Mouse (Mus musculus) heart, postnatal 4 days (tissue): ENCODE results near the gene Brca2. TPM values are rescaled to one million over a fixed set of nuclear protein-coding genes. Genes with fewer than 3 reads are reported as not detected.
"Not testable (repeated sequence)": the region's sequence is repeated elsewhere in the genome, so short reads cannot be mapped to it uniquely, and the experiment has no call there.

ENCODE experiments used
- DNase-seq: peaks from one replicate; pipeline ENCODE4 v3.0.0; 2021
- total RNA-seq, 2 experiments: library from RNA; stranded (reverse); gene quantifications; 2 replicates each; pipeline ENCODE4 v1.2.3; 2021

Gene Brca2
- 10 to 100 TPM; 19.6 to 22.8 TPM for total RNA-seq

DNA sequence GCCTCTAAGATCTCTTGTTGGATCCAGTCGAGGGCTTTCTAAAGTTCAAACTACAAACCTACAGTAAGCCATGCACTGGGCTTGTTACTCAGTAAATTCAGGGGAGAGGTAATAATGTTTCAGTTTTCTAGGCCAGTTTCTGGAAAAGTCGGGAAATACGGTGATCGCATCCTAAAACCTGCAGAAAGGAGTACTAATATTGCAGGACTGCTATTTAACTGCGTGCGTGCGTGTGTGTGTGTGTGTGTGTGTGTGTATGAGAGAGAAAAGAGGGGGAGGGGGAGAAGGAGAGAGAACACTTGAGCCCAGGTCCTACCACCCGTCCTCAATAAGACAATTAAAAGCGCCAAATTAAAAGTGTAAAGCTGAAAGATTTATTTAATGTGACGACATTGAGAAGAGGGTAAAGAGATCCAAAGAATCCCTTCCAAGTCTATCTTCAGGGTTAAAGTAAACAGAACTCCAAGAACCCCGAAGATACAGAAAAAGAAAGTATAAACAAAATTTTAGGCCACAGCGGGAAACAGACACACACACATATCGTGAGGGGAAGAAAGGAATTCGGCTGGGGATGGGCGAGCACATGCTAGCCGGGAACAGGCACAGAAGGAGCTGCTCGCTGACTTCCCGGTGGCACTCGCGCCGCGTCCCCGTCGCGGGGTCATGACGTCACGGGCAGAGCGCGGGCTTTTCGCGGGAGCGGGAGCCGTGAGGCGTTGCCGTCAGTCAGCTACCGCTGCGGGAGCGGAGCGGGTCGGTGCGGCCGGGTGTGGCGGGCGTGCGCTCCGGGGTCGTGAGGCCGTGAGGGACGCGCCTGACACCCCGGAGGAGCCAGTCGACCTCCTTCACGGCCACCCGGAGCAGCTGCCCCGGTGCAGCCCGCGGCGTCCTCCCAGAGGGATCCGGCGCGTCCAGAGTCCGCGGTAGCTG is at the start of gene Brca2:
Gene Brca2 (plus strand): TSS at position 694 of the 930 bp plus-strand sequence.
- peak; percentile 94 for DNase-seq

DNA sequence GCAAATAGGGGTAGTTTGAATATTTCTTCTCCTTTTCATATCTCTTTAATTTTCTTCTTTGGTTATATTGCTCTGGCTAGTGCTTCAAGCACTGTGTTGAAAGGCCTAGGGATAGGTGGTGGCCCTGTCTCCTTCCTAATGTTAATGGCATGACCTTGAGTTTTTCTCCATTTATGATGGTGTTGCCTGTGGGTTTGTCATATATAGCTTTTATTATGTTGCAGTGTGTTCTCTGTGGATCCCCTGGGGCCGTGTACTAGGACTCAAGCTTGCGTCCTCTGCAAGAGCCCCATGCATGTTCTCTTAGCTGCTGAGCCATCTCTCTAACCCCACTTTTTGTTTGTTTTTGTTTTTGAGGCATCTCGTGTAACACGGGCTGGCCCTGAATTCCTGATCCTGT is 45.1 kb upstream of the Brca2 start:
- DNase-seq = no peak

DNA sequence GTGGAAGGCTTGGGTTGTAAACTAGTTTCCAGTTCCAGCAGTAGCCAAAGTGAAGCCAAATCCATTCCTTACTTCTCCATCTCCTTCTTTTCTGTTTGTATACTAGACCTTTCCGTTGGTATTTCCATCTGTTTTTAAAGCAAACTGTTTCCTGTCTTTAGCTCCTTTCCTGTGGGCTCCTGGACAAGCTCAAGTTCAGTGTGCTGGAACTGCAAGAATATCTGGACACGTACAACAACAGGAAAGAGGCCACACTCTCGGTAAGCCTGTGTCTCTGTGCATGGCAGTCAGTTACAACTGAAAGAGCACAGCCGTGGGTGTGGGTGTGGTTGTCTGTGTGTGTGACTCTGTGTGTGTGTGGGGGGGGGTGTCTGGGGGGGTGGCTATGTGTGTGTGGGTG is 43.8 kb upstream of the Brca2 start:
- DNase-seq = no peak

DNA sequence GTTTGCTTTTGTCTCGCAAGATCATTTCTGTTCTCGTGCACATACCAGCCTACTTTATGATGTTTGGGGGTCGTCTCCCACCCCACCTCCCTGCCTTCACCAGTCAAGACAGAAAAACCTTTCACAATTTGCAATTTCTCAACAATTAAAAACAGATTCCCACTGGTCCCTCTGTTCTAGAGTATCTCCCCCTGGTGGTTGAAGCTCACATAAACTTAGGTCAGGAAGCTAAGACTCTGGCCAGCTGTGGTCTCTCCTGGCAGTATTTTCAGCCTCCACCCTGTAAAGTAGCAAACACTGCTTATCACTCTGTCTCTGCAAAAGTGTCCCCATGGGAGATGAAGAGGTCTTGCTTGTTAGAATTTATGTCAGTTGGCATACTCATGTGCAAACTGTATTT is 37.2 kb upstream of the Brca2 start:
- peak; percentile 56 for DNase-seq

DNA sequence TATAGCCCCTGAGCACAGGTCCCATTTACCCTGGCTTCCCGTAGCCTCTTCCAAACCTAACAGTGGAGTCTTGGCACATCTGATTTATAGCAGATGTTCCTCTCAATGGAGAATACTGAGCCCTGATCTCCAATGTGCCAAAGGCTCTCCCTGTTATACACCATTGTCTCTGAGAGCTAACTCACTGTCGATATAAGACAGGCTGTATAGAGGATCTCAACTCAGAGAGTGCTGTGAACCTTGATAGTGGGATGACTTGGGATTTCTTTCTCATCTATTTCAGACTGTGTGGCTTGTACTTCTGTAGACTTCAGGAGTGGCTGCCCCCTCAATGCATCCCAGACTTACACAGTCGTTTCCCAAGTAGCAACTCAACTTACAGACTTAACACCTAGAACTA is 32.1 kb upstream of the Brca2 start:
- no peak for DNase-seq

DNA sequence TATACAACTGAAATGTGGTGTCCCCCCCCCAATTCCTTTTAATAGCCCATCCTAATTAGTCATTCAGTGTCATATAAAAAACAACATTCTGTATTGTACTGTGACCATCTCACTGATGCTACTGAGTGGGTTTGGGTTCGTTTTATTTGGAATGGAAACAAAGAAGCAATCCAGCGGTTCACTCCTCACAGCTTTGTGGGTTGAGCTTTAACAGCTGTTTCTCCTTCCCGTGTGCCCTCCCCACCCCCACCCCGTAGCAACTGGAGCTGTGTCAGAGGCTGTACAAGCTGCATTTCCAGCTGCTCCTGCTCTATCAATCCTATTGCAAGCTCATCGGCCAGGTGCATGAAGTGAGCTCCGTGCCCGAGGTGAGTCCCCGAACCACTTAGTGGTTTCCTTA is 31.6 kb upstream of the Brca2 start:
- DNase-seq = no peak

DNA sequence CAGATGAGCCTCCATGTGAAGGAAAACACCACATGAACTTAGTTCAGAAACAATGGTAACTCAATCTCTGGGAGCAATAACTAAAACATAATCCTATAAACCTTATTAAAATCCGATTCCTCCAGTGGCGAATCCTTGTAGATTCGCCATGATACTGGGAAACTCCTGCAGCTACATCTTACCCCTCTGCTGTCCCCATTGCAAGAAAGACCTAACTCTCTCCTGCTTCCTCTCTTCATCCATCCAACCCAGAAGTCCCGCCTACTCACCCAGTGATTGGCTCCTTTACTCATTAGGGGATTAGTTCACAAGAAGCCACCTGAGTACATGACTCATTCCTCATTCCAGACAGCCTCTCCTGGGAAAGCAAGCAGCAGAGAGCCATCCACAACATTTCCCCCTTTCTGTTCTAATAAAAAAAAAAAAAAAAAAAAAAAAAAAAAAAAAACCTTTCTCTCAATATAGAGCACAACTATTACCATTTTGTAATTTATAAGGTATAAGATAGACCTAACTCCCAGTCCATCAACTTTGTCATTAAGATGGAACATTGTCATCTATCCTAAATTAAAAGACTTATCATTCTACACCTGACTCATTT is 30.8 kb upstream of the Brca2 start:
- not testable (repeated sequence) for DNase-seq

DNA sequence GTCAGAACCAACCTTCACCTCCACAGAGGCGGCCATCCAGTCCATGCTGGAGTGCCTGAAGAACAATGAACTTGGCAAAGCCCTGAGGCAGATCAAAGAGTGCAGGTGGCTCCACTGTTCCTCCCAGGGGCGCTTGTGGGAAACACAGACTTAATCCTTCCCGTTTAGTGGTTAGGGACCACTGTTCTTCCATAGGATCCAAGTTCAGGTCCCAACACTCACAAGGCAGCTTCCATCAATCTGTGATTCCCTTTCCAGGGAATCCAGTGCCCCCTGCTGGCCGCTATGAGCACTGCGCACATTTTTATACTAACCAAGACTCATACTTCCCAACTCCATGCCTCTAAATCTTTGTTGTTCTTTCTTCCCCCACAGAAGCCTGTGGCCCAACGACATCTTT is 26.6 kb upstream of the Brca2 start:
- DNase-seq = peak; percentile 57

DNA sequence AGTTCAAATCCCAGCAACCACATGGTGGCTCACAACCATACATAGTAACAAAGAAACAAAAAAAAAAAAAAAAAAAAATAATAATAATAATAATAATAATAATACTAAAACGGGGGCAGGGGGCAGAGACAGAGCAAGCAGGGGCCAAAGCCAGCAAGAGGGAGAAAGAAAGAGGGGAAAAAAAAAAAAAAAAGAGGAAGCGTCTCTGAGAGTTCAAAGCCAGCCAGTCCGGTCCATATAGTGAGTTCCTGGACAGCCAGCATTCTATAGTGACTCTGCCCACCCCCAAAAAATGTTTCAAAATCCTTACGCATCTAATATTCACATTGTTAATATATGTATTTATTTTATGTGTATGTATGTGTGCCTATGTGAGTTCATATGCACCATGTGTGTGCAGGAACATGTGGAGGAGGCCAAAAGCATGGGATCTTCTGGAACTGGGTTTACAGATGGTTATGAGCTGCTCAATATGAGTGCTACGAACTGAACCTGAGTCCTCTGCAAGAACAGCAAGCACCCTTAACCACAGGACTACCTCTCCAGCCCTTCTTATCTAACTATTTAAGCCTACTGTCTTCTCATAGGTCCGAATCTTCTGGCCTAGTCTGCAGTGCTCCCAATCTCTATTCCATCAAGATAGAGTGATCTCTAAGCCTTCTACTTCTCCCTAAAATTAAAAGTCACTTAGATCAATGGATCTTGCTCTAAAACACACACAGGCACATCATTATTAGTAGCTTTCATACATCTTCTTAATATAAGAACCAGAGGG is 11.8 kb upstream of the Brca2 start:
- DNase-seq = no peak

DNA sequence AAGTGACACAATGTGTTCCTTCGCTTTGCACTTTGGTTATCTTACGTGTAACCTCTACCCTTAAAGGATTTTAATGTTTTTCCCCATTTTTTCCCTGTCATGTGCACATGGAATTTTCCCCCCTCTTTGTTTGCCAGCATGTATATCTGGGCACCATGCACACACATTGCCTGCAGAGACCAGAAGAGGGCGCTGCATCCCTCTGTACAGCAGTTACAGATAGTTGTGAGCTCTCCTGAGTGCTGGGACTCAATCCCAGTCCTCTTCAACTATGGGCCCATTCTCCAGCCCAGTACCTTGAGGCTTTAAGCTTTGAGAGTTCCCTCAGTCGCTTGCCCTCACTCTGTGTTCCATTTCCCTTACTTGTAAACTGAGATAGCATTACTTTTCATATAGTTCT is 9.2 kb upstream of the Brca2 start:
- DNase-seq = no peak

DNA sequence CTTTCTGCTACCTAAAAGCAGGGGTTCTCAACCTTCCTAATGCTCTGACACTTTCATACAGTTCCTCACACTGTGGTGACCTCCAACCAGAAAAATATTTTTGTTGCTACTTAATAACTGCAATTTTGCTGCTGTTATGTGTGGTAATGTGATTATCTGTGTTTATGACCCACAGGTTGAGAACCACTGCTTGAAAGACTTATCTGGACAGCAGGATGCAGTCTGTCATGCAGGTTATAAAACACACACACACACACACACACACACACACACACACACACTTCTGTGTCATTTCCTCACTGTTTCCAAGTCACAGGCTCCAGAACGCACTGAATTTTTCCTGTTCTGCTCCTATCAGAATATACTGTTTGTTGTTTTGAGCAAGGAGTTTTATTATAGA is 8.4 kb upstream of the Brca2 start:
- DNase-seq = no peak

DNA sequence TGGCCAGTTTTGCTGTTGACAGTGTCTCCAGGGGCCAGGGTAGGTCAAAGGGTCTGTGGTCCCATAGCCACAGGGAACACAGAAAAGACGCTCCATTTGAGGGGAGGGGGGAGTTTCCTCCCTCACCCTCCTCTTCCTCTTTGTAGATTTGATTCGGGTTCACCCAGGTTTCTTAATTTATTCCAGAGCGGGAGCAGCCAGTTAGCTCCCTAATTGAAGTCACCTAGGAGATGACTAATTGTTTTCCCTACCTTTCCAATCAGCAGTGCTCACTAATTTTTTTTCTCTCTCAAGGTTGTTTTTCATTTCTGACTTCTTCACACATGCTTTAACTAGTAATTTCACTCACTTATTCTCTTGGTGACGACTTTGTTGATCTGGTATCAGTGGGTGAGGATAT is 4.4 kb upstream of the Brca2 start, which contains the start of gene Zar1l:
Gene Zar1l (minus strand): TSS at position 101 of the 400 bp plus-strand sequence.
- no peak for DNase-seq

DNA sequence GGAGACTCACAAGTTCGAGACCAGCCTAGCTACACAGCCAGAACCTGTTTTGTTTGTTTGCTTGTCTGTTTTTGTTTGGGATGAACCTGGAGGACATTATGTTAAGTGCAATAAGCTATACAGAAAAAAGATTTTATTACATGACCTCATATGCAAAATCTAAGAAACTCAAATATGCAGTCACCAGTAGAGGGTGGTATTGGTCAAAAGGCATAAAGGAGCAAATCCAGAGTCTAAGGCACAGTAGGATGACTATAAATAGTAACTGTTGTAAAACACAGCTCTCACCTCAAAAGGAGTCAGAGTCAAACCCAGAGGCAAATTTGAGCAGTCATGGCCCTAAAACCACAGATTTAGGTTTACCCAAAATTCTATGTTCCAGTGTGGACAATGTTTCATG is 2.9 kb upstream of the Brca2 start:
- no peak for DNase-seq

DNA sequence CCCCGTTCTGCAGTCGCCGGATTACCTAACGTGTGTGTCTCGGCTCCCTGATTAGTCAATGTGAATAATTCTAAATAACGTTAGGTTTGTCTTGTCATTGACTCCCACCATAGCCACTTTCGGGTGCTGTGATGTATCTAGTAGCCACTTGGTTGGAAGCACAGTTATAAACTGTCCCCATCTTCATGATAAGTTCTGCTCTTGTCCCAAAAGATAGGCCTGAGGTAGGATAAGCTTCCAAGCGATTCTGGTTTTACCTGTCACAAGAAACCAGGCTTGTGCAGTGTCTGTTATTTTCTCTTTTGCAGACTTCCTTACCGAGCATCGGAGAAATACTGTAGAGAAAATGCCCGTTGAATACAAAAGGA is 421 bp downstream of the Brca2 start:
- DNase-seq = no peak

DNA sequence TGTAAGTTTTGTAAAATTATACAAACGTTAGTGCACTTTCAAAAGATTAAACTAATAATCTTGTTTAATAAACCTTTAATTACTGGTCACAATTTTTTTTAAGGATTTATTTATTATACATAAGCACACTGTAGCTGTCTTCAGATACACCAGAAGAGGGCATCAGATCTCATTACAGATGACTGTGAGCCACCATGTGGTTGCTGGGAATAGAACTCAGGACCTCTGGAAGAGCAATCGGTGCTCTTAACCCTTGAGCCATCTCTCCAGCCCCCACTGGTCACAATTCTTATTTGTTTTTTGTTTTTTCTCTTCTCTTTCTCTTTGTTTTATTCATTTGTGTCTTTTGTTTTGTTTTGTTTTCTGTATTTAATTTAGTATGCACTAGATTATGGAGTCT is 2.8 kb downstream of the Brca2 start:
- DNase-seq = no peak

DNA sequence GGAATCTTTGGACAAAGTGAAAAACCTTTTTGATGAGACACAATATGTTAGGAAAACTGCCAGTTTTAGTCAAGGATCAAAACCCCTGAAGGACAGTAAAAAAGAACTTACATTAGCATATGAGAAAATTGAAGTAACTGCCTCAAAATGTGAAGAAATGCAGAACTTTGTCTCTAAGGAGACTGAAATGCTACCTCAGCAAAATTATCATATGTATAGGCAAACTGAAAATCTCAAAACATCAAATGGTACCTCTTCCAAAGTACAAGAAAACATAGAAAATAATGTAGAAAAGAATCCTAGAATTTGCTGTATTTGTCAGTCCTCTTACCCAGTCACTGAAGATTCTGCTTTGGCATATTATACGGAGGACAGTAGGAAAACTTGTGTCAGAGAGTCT is 18.9 kb downstream of the Brca2 start:
- no peak for DNase-seq

DNA sequence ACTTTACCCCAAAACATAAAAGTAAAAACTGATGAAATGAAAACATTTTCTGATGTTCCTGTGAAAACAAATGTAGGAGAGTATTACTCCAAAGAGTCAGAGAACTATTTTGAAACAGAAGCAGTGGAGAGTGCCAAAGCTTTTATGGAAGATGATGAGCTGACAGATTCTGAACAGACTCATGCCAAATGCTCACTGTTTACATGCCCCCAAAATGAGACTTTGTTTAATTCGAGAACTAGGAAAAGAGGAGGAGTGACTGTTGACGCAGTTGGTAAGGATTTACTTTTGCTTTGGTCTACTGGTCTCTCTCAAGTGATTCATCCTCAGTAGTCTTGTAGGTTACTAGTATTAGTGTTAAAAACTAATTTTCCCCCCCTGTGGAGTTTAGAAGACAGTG is 20.8 kb downstream of the Brca2 start:
- DNase-seq = no peak

DNA sequence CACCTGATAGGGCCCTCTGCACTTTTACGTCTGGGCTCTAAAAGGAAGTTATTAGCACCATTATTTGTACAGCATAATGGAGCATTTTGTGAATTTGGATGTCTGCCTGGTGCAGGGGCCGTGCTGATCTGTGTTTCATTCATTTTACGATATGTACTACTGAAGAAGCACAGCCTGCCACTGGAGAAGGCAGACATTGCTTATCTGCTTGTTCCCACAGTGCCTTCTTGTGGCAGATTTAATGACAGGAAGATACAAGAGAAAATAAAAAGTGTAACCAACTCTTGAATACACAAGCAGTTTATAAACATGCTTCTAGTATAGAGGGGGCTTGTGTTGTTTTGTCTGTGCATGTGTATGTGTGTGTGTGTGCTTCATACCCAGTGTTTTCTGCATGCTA is 29.2 kb downstream of the Brca2 start:
- DNase-seq = no peak

DNA sequence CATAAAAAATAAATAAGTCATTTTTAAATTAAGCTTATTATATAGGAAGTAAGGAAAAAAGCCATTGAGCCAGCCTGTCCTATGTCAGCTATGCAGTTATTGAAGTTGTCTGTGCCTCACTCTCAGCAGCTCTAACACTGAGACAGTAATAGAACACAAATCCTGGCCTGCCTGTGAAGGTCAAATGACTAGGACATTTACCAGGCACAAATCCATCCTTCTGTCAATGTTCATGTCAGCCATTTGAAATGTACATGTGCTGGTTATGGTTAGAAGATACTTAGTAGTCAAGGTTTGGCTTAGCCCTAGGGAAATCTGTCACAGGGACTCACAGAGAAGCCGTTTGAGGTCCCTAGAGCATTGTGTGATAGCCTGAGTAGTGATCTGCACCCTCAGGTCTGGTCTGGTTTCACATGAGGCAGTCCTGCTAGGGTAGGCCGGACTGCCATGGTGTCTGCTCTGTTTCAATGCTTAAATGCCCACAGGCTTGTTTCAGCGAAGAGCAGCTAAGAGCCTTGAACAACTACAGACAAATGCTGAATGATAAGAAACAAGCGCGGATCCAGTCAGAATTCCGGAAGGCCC is 37.2 kb downstream of the Brca2 start:
- DNase-seq = no peak

DNA sequence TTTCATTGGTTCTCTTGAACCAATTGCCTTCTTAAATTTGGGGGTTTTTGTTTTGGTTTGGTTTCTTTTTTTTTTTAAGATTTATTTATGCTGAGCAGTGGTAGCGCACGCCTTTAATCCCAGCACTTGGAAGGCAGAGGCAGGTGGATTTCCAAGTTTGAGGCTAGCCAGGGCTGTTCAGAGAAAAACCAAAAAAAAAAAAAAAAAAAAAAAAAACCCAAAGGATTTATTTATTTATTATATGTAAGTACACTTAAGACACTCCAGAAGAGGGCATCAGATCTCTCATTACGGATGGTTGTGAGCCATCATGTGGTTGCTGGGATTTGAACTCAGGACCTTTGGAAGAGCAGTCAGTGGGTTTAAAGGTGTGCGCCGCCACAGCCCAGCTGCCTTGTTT is 38.4 kb downstream of the Brca2 start:
- no peak for DNase-seq

DNA sequence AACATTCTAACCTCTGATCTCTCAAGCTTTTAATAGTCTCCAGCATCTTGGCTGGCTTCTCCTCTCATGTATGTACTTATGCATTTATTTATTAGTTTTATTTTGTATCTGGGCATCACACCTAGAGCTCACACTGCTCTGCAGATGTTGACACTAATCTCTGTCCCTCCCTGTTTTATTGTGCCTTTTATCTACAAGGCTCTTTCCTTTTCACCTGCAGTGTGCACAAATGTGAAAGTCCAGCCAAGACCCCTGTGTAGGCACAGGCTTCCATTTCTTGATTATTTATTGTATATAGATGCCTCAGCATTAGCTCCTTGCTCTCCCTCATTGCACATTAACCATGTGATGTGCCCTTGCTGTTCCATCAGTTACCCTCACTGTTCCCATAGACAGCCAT is 38.9 kb downstream of the Brca2 start:
- no peak for DNase-seq

DNA sequence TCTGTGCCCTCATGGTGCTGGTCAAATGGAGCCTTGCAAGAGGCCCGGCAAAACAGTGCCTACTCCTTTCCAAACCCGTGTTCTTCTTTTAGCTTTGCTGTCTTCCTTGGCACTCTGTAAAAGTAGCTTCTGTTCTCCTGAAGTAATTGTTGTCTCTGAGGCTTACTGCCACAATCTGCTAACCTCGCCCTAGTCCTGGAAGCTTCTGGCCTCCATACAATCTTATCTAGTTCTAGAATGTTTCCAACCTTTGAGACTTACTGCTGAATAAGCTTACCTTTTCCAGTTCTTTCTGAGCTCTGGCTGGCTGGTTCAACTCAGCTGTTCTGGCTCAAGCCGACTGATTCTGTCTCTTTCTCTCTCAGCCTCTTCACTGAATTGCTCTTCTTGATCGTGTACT is 39.4 kb downstream of the Brca2 start:
- no peak for DNase-seq

DNA sequence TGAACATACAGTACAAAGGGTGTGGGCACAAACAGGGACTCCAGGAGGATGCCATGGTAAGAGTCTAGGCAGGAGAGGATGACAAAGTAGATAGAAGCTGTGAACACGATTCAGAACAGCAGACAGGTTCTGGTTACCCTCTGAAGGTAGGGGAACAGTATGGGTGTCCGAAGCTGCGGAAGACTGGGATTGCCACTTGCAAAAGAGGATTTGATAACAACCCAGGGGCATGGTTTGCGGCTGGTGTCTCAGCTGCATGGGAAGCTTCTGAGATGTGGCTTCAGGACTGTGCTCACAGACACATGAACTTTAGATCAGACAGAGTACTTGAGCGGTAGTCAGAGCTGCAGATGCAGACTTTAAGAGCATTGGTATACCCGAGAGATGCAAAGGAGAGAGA is 42.0 kb downstream of the Brca2 start:
- DNase-seq = no peak
